Comparison of ENCODE assay signal across 8 mouse cellular contexts in the genomic region with DNA sequence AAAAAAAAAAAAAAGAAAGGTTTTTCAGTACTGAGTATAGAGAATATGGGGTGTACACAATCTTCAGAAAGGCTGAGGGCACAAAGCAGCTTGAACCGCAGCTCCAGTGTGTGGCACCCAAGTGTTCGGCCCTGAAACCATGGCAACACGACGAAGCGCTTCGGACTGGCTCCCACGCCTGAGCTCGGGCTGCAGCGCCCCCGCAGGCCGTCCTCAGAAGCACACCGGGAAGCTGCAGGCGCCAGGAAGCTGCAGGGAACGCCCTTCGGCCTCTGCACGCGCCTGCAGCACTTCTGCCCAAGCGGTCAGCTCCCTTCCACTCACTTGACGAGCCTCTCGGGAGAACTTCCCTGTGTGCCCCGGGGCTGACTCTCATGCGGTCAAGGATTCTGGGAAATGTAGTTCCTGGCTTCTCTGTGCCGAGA. TPM values are rescaled to one million over a fixed set of nuclear protein-coding genes. Genes with fewer than 3 reads are reported as not detected.
DNase-seq lines count a peak whose midpoint lies in the region; ATAC-seq and TF ChIP-seq lines count a peak whose summit lies in the region.

No protein-coding gene starts in this region.

- peak; percentile 97 for DNase-seq in 416B (ENCODE audit: low read depth)
- peak; percentile 96 for DNase-seq in heart, adult 9 months (ENCODE audit: low spot score in 2 of 2)
- DNase-seq in monocyte, adult 2 months (ENCODE audit: low read depth in 1 of 2, low spot score in 2 of 2): peak; percentile 94
- DNase-seq in spleen, postnatal 36 days (ENCODE audit: low spot score in 2 of 2): peak; percentile 87 to 88

- WGBS in bone marrow, adult 2 months: 1% methylated on average over 23 of the region's 23 CpGs
- WGBS in embryonic facial prominence, embryonic 15.5 days: under 1% methylated on average over 23 of the region's 23 CpGs
- 0% methylated on average over 23 of the region's 23 CpGs for WGBS in kidney, embryonic 14.5 days
- WGBS in limb, embryonic 15.5 days: under 1% methylated on average over 23 of the region's 23 CpGs

- peak; percentile 91 for ATAC-seq in embryonic facial prominence, embryonic 15.5 days (ENCODE audit: insufficient number of reproducible peaks, low FRiP score, low TSS enrichment, low read depth)
- ATAC-seq in kidney, embryonic 14.5 days (ENCODE audit: low FRiP score, low TSS enrichment): peak; percentile 96
- ATAC-seq in limb, embryonic 15.5 days (ENCODE audit: insufficient number of reproducible peaks, low FRiP score, low TSS enrichment, low read depth): peak; percentile 88

- no peak overlapping the region for H3K9ac ChIP-seq in embryonic facial prominence, embryonic 15.5 days
- no peak overlapping the region for H3K9ac ChIP-seq in kidney, embryonic 14.5 days (ENCODE audit: low read depth, low read length)
- H3K9ac ChIP-seq in limb, embryonic 15.5 days: peak overlapping the region; percentile 33; the same call in 1 of the 2 replicates

- H3K4me3 ChIP-seq in bone marrow, adult 2 months (replicated peaks; ENCODE audit: control insufficient read depth, low read depth, low read length): peak overlapping the region; percentile 42
- H3K4me3 ChIP-seq in embryonic facial prominence, embryonic 15.5 days (replicated peaks): peak overlapping the region; percentile 42
- H3K4me3 ChIP-seq in kidney, embryonic 14.5 days (ENCODE audit: low read length): peak overlapping the region; percentile 17; the same call in 1 of the 2 replicates
- H3K4me3 ChIP-seq in limb, embryonic 15.5 days: peak overlapping the region; percentile 38

- no peak; the same call in 1 of the 2 replicates for TF ChIP-seq POLR2A in bone marrow, adult 2 months (IDR thresholded peaks at IDR 0.05; ENCODE audit: borderline replicate concordance, control insufficient read depth, low read depth, low read length)

- H3K27ac ChIP-seq in bone marrow, adult 2 months (ENCODE audit: control insufficient read depth, insufficient read depth, low read depth, low read length, poor library complexity): no peak overlapping the region
- H3K27ac ChIP-seq in embryonic facial prominence, embryonic 15.5 days (replicated peaks): peak overlapping the region; percentile 68
- peak overlapping the region; percentile 55; the same call in 1 of the 2 replicates for H3K27ac ChIP-seq in kidney, embryonic 14.5 days (ENCODE audit: low read depth, low read length)
- peak overlapping the region; percentile 80 for H3K27ac ChIP-seq in limb, embryonic 15.5 days

- H3K4me2 ChIP-seq in embryonic facial prominence, embryonic 15.5 days (replicated peaks): peak overlapping the region; percentile 51
- H3K4me2 ChIP-seq in kidney, embryonic 14.5 days (replicated peaks; ENCODE audit: low read depth, low read length): peak overlapping the region; percentile 51
- peak overlapping the region; percentile 54 for H3K4me2 ChIP-seq in limb, embryonic 15.5 days

- H3K9me3 ChIP-seq in embryonic facial prominence, embryonic 15.5 days (replicated peaks): no peaks in the 10 kb centered on the region
- H3K9me3 ChIP-seq in kidney, embryonic 14.5 days (ENCODE audit: control insufficient read depth, low read length): no peaks in the 10 kb centered on the region
- no peaks in the 10 kb centered on the region for H3K9me3 ChIP-seq in limb, embryonic 15.5 days

- TF ChIP-seq CTCF in bone marrow, adult 2 months (IDR thresholded peaks at IDR 0.05; ENCODE audit: control insufficient read depth, insufficient read depth, low read length): peak; percentile 96

- no peaks in the 10 kb centered on the region for H3K27me3 ChIP-seq in embryonic facial prominence, embryonic 15.5 days
- no peaks in the 10 kb centered on the region for H3K27me3 ChIP-seq in kidney, embryonic 14.5 days (ENCODE audit: control insufficient read depth, insufficient read depth, low read length)
- H3K27me3 ChIP-seq in limb, embryonic 15.5 days: no peaks in the 10 kb centered on the region

- no peaks in the 10 kb centered on the region for H3K36me3 ChIP-seq in embryonic facial prominence, embryonic 15.5 days
- no peaks in the 10 kb centered on the region for H3K36me3 ChIP-seq in kidney, embryonic 14.5 days (ENCODE audit: control insufficient read depth, insufficient read depth, low read length)
- H3K36me3 ChIP-seq in limb, embryonic 15.5 days: no peaks in the 10 kb centered on the region

- H3K4me1 ChIP-seq in bone marrow, adult 2 months (ENCODE audit: control insufficient read depth, insufficient read depth, low read length): no peaks in the 10 kb centered on the region
- peaks cover 15% of the 10 kb centered on the region; the same call in 1 of the 2 replicates for H3K4me1 ChIP-seq in embryonic facial prominence, embryonic 15.5 days
- peaks cover 8% of the 10 kb centered on the region; the same call in 1 of the 2 replicates for H3K4me1 ChIP-seq in kidney, embryonic 14.5 days (ENCODE audit: control insufficient read depth, insufficient read depth, low read length)
- peaks cover 21% of the 10 kb centered on the region for H3K4me1 ChIP-seq in limb, embryonic 15.5 days

RNA-seq across cellular contexts. Expression of gene Cln6, which starts 9.9 kb away (rescaled TPM):
- polyA plus RNA-seq in bone marrow, adult 2 months (2011; ENCODE audit: insufficient read depth, insufficient read length, low replicate concordance, missing spikeins): 31.7 and 33.3 TPM in 2 replicates
- 25.1 and 27.1 TPM in 2 replicates for polyA plus RNA-seq in embryonic facial prominence, embryonic 15.5 days (2015; fragmentation: Nextera tagmentation; extraction: Ambion mirVana)
- 21.7 and 28.2 TPM in 2 replicates for polyA plus RNA-seq in kidney, embryonic 14.5 days (2014; fragmentation: Nextera tagmentation; extraction: Ambion mirVana)
- polyA plus RNA-seq in limb, embryonic 15.5 days (2015; fragmentation: Nextera tagmentation; extraction: Ambion mirVana): 24.6 and 24.8 TPM in 2 replicates

RNA-seq across cellular contexts. Expression of gene Fem1b, which starts 16.9 kb away (rescaled TPM):
- polyA plus RNA-seq in bone marrow, adult 2 months (2011; ENCODE audit: insufficient read depth, insufficient read length, low replicate concordance, missing spikeins): 10.1 and 20.0 TPM in 2 replicates
- polyA plus RNA-seq in embryonic facial prominence, embryonic 15.5 days (2015; fragmentation: Nextera tagmentation; extraction: Ambion mirVana): 17.7 and 18.1 TPM in 2 replicates
- polyA plus RNA-seq in kidney, embryonic 14.5 days (2014; fragmentation: Nextera tagmentation; extraction: Ambion mirVana): 20.8 and 38.2 TPM in 2 replicates
- polyA plus RNA-seq in limb, embryonic 15.5 days (2015; fragmentation: Nextera tagmentation; extraction: Ambion mirVana): 15.1 and 18.2 TPM in 2 replicates

RNA-seq across cellular contexts. Expression of gene Calml4, which starts 29.2 kb away (rescaled TPM):
- polyA plus RNA-seq in bone marrow, adult 2 months (2011; ENCODE audit: insufficient read depth, insufficient read length, low replicate concordance, missing spikeins): 3.6 and 12.6 TPM in 2 replicates
- 13.3 and 16.6 TPM in 2 replicates for polyA plus RNA-seq in embryonic facial prominence, embryonic 15.5 days (2015; fragmentation: Nextera tagmentation; extraction: Ambion mirVana)
- polyA plus RNA-seq in kidney, embryonic 14.5 days (2014; fragmentation: Nextera tagmentation; extraction: Ambion mirVana): 59.7 and 72.0 TPM in 2 replicates
- 16.2 and 19.4 TPM in 2 replicates for polyA plus RNA-seq in limb, embryonic 15.5 days (2015; fragmentation: Nextera tagmentation; extraction: Ambion mirVana)
